Mouse (Mus musculus) erythroblast, embryonic 14.5 days (primary cell): Measurements from ENCODE around the gene Mcat.

Source experiments
- GATA1 ChIP-seq: IDR thresholded peaks from 2 replicates; pipeline ENCODE4 v1.6.1; 2012; ENCODE audit warnings: low read length, inconsistent platforms, mixed read lengths
- TAL1 ChIP-seq: IDR thresholded peaks from 3 replicates; pipeline ENCODE4 v1.6.1; 2012; ENCODE audit warnings: low read length, inconsistent platforms, mixed read lengths

GRCm38 (mm10) chr15:83571636-83572035, 8.0 kb upstream of the Mcat start:
- TF ChIP-seq TAL1: no peak
- no peak for TF ChIP-seq GATA1
